Mouse (Mus musculus): ENCODE data around the gene Slc51b. TPM values are rescaled to one million over a fixed set of nuclear protein-coding genes. Genes with fewer than 3 reads are reported as not detected.
A peak's percentile ranks its signal among the peaks of the same experiment; 100 is the strongest.

The Slc51b gene
- polyA plus RNA-seq, 1 experiment from 2014 or later, result not detected

DNA sequence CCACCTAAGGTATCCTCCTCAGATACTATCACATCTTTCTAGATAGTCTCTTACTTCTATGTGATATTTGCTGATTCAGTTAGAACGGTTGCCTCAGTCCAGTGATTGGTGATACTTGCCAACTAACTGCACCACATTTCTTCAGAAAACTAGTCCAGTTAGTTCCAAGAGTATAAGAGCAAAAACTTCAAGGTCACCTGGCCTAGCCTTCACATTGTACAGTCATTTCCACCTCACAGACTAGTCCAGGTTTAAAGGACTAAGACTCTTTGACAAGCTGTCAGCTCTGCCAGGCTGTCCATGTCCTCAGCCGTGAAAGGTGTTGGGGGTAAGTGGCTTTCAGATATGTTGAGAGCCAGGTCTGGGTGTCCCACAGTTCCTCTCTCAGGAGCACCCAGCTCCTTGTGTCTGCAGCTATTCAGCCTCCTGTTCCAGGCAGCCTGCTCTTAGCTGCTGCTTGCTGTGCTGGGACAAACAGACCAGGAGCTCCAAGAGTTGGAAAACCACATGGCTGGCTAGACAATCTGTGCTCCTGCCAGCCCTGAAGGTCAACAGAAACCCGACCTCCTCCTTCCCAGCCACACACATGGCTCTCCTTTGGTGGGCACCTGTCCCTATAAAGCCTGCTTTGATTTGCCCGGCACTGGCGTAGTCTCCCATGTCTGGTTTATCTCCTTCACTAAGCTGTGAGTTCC, 48.1 kb downstream of the Slc51b start:
- H3K9ac ChIP-seq (replicated peaks; ENCODE audit: low read length), result no peak overlapping the region
- H3K4me3 ChIP-seq (replicated peaks; ENCODE audit: low read depth, low read length), result no peak overlapping the region
- H3K36me3 ChIP-seq (ENCODE audit: control insufficient read depth, insufficient read depth, low read length), result peaks cover 25% of the 10 kb centered on the region
- H3K9me3 ChIP-seq (ENCODE audit: control insufficient read depth, low read length), result no peaks in the 10 kb centered on the region
- H3K27ac ChIP-seq (replicated peaks; ENCODE audit: low read depth, low read length), result no peak overlapping the region
- no peaks in the 10 kb centered on the region for H3K4me1 ChIP-seq (ENCODE audit: control insufficient read depth, insufficient read depth, low read length)
- no peaks in the 10 kb centered on the region for H3K27me3 ChIP-seq (ENCODE audit: control insufficient read depth, insufficient read depth, low read length)
- ATAC-seq (ENCODE audit: low FRiP score, low TSS enrichment) (no peak), DNase-seq (no peak)
- H3K4me2 ChIP-seq (ENCODE audit: low read length), result no peak overlapping the region
- 82% methylated on average over 5 of the region's 5 CpGs for WGBS

DNA sequence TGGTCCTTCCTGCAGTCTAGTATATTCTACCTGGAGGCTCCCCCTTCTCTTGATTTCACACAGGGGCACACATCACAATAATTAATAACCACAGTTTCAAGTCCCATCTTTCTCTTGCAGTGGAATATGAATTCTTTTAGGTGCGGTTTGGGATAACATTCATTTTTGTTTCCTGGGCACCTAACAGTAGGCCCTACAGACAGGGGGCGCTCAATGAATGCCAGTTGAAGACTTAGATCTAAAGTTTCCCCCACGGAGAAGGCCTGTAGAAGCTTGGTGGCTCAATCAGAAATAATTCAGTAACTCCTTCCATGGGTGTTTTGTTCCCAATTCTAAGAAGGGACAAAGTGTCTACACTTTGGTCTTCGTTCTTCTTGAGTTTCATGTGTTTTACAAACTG, 50.3 kb downstream of the Slc51b start:
- ATAC-seq (ENCODE audit: low FRiP score, low TSS enrichment) (no peak), DNase-seq (peak; percentile 23)
- Histone ChIP-seq H3K27me3 (ENCODE audit: control insufficient read depth, insufficient read depth, low read length) (no peaks in the 10 kb centered on the region), H3K36me3 (ENCODE audit: control insufficient read depth, insufficient read depth, low read length) (peaks cover 30% of the 10 kb centered on the region), H3K9me3 (ENCODE audit: control insufficient read depth, low read length) (no peaks in the 10 kb centered on the region), H3K4me3 (replicated peaks; ENCODE audit: low read depth, low read length) (no peak overlapping the region), H3K4me1 (ENCODE audit: control insufficient read depth, insufficient read depth, low read length) (no peaks in the 10 kb centered on the region), H3K27ac (replicated peaks; ENCODE audit: low read depth, low read length) (no peak overlapping the region), H3K4me2 (ENCODE audit: low read length) (no peak overlapping the region), H3K9ac (replicated peaks; ENCODE audit: low read length) (no peak overlapping the region)
- 85% methylated on average over 4 of the region's 4 CpGs for WGBS

- ATAC-seq (ENCODE audit: low FRiP score, low TSS enrichment) (no peak), DNase-seq (no peak)
- Histone ChIP-seq H3K4me3 (replicated peaks; ENCODE audit: low read depth, low read length) (no peak overlapping the region), H3K4me2 (ENCODE audit: low read length) (no peak overlapping the region), H3K9me3 (ENCODE audit: control insufficient read depth, low read length) (no peaks in the 10 kb centered on the region), H3K4me1 (ENCODE audit: control insufficient read depth, insufficient read depth, low read length) (no peaks in the 10 kb centered on the region), H3K27ac (replicated peaks; ENCODE audit: low read depth, low read length) (no peak overlapping the region), H3K27me3 (ENCODE audit: control insufficient read depth, insufficient read depth, low read length) (no peaks in the 10 kb centered on the region), H3K36me3 (ENCODE audit: control insufficient read depth, insufficient read depth, low read length) (peaks cover 30% of the 10 kb centered on the region), H3K9ac (replicated peaks; ENCODE audit: low read length) (no peak overlapping the region)
- WGBS, result 81% methylated on average over 24 of the region's 24 CpGs
Observed at GRCm38 (mm10) chr9:65371756-65372155, 51.0 kb downstream of the Slc51b start.

DNA sequence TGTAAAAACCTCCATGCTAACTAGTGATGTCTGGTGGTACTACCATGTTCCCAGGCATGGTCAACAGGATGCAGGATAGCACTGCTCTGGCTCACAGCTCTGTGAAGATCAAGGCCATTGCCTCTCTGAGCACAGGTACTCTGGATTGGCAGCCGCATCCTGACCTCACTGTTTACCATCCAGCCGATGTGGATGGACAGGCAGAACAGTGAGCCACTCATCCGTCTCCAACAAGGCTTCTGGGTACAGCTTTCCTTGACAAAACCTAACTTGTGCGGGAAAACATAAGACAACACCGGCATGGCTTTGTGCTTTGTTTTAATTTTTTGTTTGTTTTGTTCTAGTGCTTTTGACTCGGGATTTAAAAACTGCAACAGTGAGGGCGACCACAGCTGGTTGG, 57.0 kb downstream of the Slc51b start:
- H3K9me3 ChIP-seq (ENCODE audit: control insufficient read depth, low read length), result no peaks in the 10 kb centered on the region
- no peak overlapping the region for H3K9ac ChIP-seq (replicated peaks; ENCODE audit: low read length)
- WGBS, result 89% methylated on average over 7 of the region's 7 CpGs
- no peaks in the 10 kb centered on the region for H3K4me1 ChIP-seq (ENCODE audit: control insufficient read depth, insufficient read depth, low read length)
- no peak overlapping the region for H3K27ac ChIP-seq (replicated peaks; ENCODE audit: low read depth, low read length)
- H3K4me2 ChIP-seq (ENCODE audit: low read length), result no peak overlapping the region
- DNase-seq, result no peak
- H3K36me3 ChIP-seq (ENCODE audit: control insufficient read depth, insufficient read depth, low read length), result peaks cover 17% of the 10 kb centered on the region
- no peaks in the 10 kb centered on the region for H3K27me3 ChIP-seq (ENCODE audit: control insufficient read depth, insufficient read depth, low read length)
- H3K4me3 ChIP-seq (replicated peaks; ENCODE audit: low read depth, low read length), result no peak overlapping the region
- ATAC-seq (ENCODE audit: low FRiP score, low TSS enrichment), result no peak

DNA sequence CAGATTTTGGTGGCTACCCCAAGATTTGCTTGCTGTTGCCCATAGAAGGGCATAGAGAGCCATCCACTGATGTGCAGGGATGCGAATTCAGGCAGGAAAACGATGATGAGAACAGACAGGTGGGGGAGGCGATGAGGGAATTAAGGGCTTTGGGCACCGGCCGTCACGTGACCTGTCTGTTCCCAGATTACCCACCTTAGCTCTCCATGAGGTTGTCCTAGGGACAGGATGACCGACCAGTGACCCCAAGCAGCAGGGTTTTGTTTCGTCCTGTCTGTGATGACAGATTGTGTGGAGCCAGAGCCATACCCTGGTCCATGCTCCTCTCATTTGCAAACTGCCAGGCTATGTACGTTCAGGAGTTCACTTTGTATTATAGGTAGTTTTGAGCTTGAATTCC, 59.1 kb downstream of the Slc51b start:
- ATAC-seq (ENCODE audit: low FRiP score, low TSS enrichment), result no peak
- peaks cover 30% of the 10 kb centered on the region for H3K36me3 ChIP-seq (ENCODE audit: control insufficient read depth, insufficient read depth, low read length)
- H3K4me3 ChIP-seq (replicated peaks; ENCODE audit: low read depth, low read length), result no peak overlapping the region
- no peaks in the 10 kb centered on the region for H3K9me3 ChIP-seq (ENCODE audit: control insufficient read depth, low read length)
- no peaks in the 10 kb centered on the region for H3K4me1 ChIP-seq (ENCODE audit: control insufficient read depth, insufficient read depth, low read length)
- no peaks in the 10 kb centered on the region for H3K27me3 ChIP-seq (ENCODE audit: control insufficient read depth, insufficient read depth, low read length)
- H3K9ac ChIP-seq (replicated peaks; ENCODE audit: low read length), result no peak overlapping the region
- 75% methylated on average over 9 of the region's 9 CpGs for WGBS
- no peak overlapping the region for H3K27ac ChIP-seq (replicated peaks; ENCODE audit: low read depth, low read length)
- DNase-seq, result no peak
- no peak overlapping the region for H3K4me2 ChIP-seq (ENCODE audit: low read length)

Other genes with a start within 250 kb of the Slc51b start
- 5.2 and 6.5 TPM in 2 replicates for gene Parp16, start 227.6 kb downstream of the Slc51b start, polyA plus RNA-seq (2014; fragmentation: Nextera tagmentation; extraction: Ambion mirVana)
- 0.17 and 0.24 TPM in 2 replicates for gene Cilp, start 157.8 kb downstream of the Slc51b start, polyA plus RNA-seq (2014; fragmentation: Nextera tagmentation; extraction: Ambion mirVana)
- gene Clpx, start 128.7 kb downstream of the Slc51b start, polyA plus RNA-seq (2014; fragmentation: Nextera tagmentation; extraction: Ambion mirVana), result 38.1 and 45.6 TPM in 2 replicates
- 10.1 and 13.1 TPM in 2 replicates for gene Pdcd7, start 76.9 kb downstream of the Slc51b start, polyA plus RNA-seq (2014; fragmentation: Nextera tagmentation; extraction: Ambion mirVana)
- 1.5 and 1.7 TPM in 2 replicates for gene Ubap1l, start 61.9 kb downstream of the Slc51b start, polyA plus RNA-seq (2014; fragmentation: Nextera tagmentation; extraction: Ambion mirVana)
- 0.23 and 0.47 TPM in 2 replicates for gene Kbtbd13, start 31.3 kb downstream of the Slc51b start, polyA plus RNA-seq (2014; fragmentation: Nextera tagmentation; extraction: Ambion mirVana)
- gene Rasl12, start 24.4 kb downstream of the Slc51b start, polyA plus RNA-seq (2014; fragmentation: Nextera tagmentation; extraction: Ambion mirVana), result 6.5 and 7.1 TPM in 2 replicates
- 22.0 and 23.5 TPM in 2 replicates for gene Mtfmt, start 12.8 kb upstream of the Slc51b start, polyA plus RNA-seq (2014; fragmentation: Nextera tagmentation; extraction: Ambion mirVana)
- gene Spg21, start 38.0 kb upstream of the Slc51b start, polyA plus RNA-seq (2014; fragmentation: Nextera tagmentation; extraction: Ambion mirVana), result 137 and 162 TPM in 2 replicates
- 0.55 and 1.00 TPM in 2 replicates for gene Ankdd1a, start 97.2 kb upstream of the Slc51b start, polyA plus RNA-seq (2014; fragmentation: Nextera tagmentation; extraction: Ambion mirVana)
- gene Plekho2, start 157.1 kb upstream of the Slc51b start, polyA plus RNA-seq (2014; fragmentation: Nextera tagmentation; extraction: Ambion mirVana), result 2.9 and 4.6 TPM in 2 replicates
- 1.5 and 2.6 TPM in 2 replicates for gene Pif1, start 164.2 kb upstream of the Slc51b start, polyA plus RNA-seq (2014; fragmentation: Nextera tagmentation; extraction: Ambion mirVana)
- gene Rbpms2, start 206.7 kb upstream of the Slc51b start, polyA plus RNA-seq (2014; fragmentation: Nextera tagmentation; extraction: Ambion mirVana), result 2.4 and 3.5 TPM in 2 replicates
- 258 and 300 TPM in 2 replicates for gene Oaz2, start 245.0 kb upstream of the Slc51b start, polyA plus RNA-seq (2014; fragmentation: Nextera tagmentation; extraction: Ambion mirVana)